Mouse (Mus musculus): ENCODE results near the gene Mrpl30. TPM values are rescaled to one million over a fixed set of nuclear protein-coding genes. Genes with fewer than 3 reads are reported as not detected.

Mrpl30 gene
- polyA plus RNA-seq, 1 experiment = 181 TPM

- no peaks in the 10 kb centered on the region for H3K79me2 ChIP-seq (ENCODE audit: control insufficient read depth, insufficient read depth)
- H3K27me3 ChIP-seq (ENCODE audit: control insufficient read depth, insufficient read depth, insufficient read length) = peaks cover 7% of the 10 kb centered on the region
- H3K36me3 ChIP-seq (ENCODE audit: control insufficient read depth, insufficient read depth) = no peaks in the 10 kb centered on the region
- TF ChIP-seq SRF (IDR thresholded peaks at IDR 0.05; ENCODE audit: control insufficient read depth, insufficient read length, low read depth) = no peak
- no peak for TF ChIP-seq REST (IDR thresholded peaks at IDR 0.05; ENCODE audit: insufficient read depth, insufficient read length)
- TF ChIP-seq MAX (IDR thresholded peaks at IDR 0.05; ENCODE audit: low read depth) = no peak
- no peak for TF ChIP-seq MYOG (IDR thresholded peaks at IDR 0.05; ENCODE audit: control insufficient read depth in 1 of 3, insufficient read depth in 1 of 3, insufficient read length in 2 of 3, low read depth in 2 of 3)
- no peak for TF ChIP-seq TCF12 (IDR thresholded peaks at IDR 0.05; ENCODE audit: insufficient read depth, poor library complexity, severe bottlenecking)
- no peak for TF ChIP-seq CEBPB (IDR thresholded peaks at IDR 0.05; ENCODE audit: insufficient read depth, poor library complexity, severe bottlenecking)
- TF ChIP-seq POLR2AphosphoS2 (IDR thresholded peaks at IDR 0.05; ENCODE audit: insufficient read length, low read depth) = no peak
- TF ChIP-seq POLR2A (IDR thresholded peaks at IDR 0.05; ENCODE audit: insufficient read length, low read depth) = no peak
- TF ChIP-seq USF1 (IDR thresholded peaks at IDR 0.05; ENCODE audit: low read depth) = no peak
- no peak for TF ChIP-seq MYOD1 (IDR thresholded peaks at IDR 0.05; ENCODE audit: control insufficient read depth in 1 of 3, insufficient read length in 2 of 3, low read depth in 2 of 3)
- no peak for TF ChIP-seq TCF3 (IDR thresholded peaks at IDR 0.05; ENCODE audit: insufficient read length, low read depth)
- TF ChIP-seq E2F4 (IDR thresholded peaks at IDR 0.05; ENCODE audit: insufficient read depth) = no peak
- H3ac ChIP-seq (ENCODE audit: control insufficient read depth, insufficient read length) = no peak overlapping the region
- no peak overlapping the region for H3K4me3 ChIP-seq
- no peak overlapping the region for H3K4me2 ChIP-seq (ENCODE audit: low read depth)
Measured at GRCm38 (mm10) chr1:37922536-37922935, 32.3 kb downstream of the Mrpl30 start.

GRCm38 (mm10) chr1:37925971-37926370 lies 35.7 kb downstream of the Mrpl30 start:
- Histone ChIP-seq H3K79me2 (ENCODE audit: control insufficient read depth, insufficient read depth) (no peaks in the 10 kb centered on the region), H3K27me3 (ENCODE audit: control insufficient read depth, insufficient read depth, insufficient read length) (peaks cover 7% of the 10 kb centered on the region), H3ac (ENCODE audit: control insufficient read depth, insufficient read length) (no peak overlapping the region), H3K4me3 (no peak overlapping the region), H3K36me3 (ENCODE audit: control insufficient read depth, insufficient read depth) (no peaks in the 10 kb centered on the region), H3K4me2 (ENCODE audit: low read depth) (no peak overlapping the region)
- TF ChIP-seq TCF12 (IDR thresholded peaks at IDR 0.05; ENCODE audit: insufficient read depth, poor library complexity, severe bottlenecking) = no peak
- no peak for TF ChIP-seq E2F4 (IDR thresholded peaks at IDR 0.05; ENCODE audit: insufficient read depth)
- TF ChIP-seq SRF (IDR thresholded peaks at IDR 0.05; ENCODE audit: control insufficient read depth, insufficient read length, low read depth) = no peak
- TF ChIP-seq MYOD1 (IDR thresholded peaks at IDR 0.05; ENCODE audit: control insufficient read depth in 1 of 3, insufficient read length in 2 of 3, low read depth in 2 of 3) = no peak
- TF ChIP-seq POLR2A (IDR thresholded peaks at IDR 0.05; ENCODE audit: insufficient read length, low read depth) = no peak
- TF ChIP-seq POLR2AphosphoS2 (IDR thresholded peaks at IDR 0.05; ENCODE audit: insufficient read length, low read depth) = no peak
- no peak for TF ChIP-seq MAX (IDR thresholded peaks at IDR 0.05; ENCODE audit: low read depth)
- TF ChIP-seq USF1 (IDR thresholded peaks at IDR 0.05; ENCODE audit: low read depth) = no peak
- no peak for TF ChIP-seq TCF3 (IDR thresholded peaks at IDR 0.05; ENCODE audit: insufficient read length, low read depth)
- no peak for TF ChIP-seq MYOG (IDR thresholded peaks at IDR 0.05; ENCODE audit: control insufficient read depth in 1 of 3, insufficient read depth in 1 of 3, insufficient read length in 2 of 3, low read depth in 2 of 3)
- TF ChIP-seq REST (IDR thresholded peaks at IDR 0.05; ENCODE audit: insufficient read depth, insufficient read length) = no peak
- no peak for TF ChIP-seq CEBPB (IDR thresholded peaks at IDR 0.05; ENCODE audit: insufficient read depth, poor library complexity, severe bottlenecking)

- Histone ChIP-seq H3K4me2 (ENCODE audit: low read depth) (no peak overlapping the region), H3ac (ENCODE audit: control insufficient read depth, insufficient read length) (no peak overlapping the region), H3K36me3 (ENCODE audit: control insufficient read depth, insufficient read depth) (no peaks in the 10 kb centered on the region), H3K27me3 (ENCODE audit: control insufficient read depth, insufficient read depth, insufficient read length) (no peaks in the 10 kb centered on the region), H3K79me2 (ENCODE audit: control insufficient read depth, insufficient read depth) (no peaks in the 10 kb centered on the region), H3K4me3 (no peak overlapping the region)
- no peak for TF ChIP-seq POLR2A (IDR thresholded peaks at IDR 0.05; ENCODE audit: insufficient read length, low read depth)
Measured at GRCm38 (mm10) chr1:37931806-37932205, 41.5 kb downstream of the Mrpl30 start.

Other genes with a start within 250 kb of the Mrpl30 start
- gene 2010300C02Rik, start 170.4 kb upstream of the Mrpl30 start, polyA plus RNA-seq (2012; fragmentation: generic; extraction: Trizol) = not detected
- gene Tsga10, start 24.0 kb upstream of the Mrpl30 start, polyA plus RNA-seq (2012; fragmentation: generic; extraction: Trizol) = 1.7 TPM
- gene Lipt1, start 18.7 kb upstream of the Mrpl30 start, polyA plus RNA-seq (2012; fragmentation: generic; extraction: Trizol) = 8.3 TPM
- gene Mitd1, start 66 bp upstream of the Mrpl30 start, polyA plus RNA-seq (2012; fragmentation: generic; extraction: Trizol) = 3.9 TPM
- not detected for gene Lyg2, start 26.0 kb downstream of the Mrpl30 start, polyA plus RNA-seq (2012; fragmentation: generic; extraction: Trizol)
- gene Lyg1, start 67.3 kb downstream of the Mrpl30 start, polyA plus RNA-seq (2012; fragmentation: generic; extraction: Trizol) = not detected
- gene Txndc9, start 107.4 kb downstream of the Mrpl30 start, polyA plus RNA-seq (2012; fragmentation: generic; extraction: Trizol) = 35.5 TPM
- gene Eif5b, start 107.5 kb downstream of the Mrpl30 start, polyA plus RNA-seq (2012; fragmentation: generic; extraction: Trizol) = 16.2 TPM
- 4.4 TPM for gene Rev1, start 239.3 kb downstream of the Mrpl30 start, polyA plus RNA-seq (2012; fragmentation: generic; extraction: Trizol)

All from myocyte (in vitro differentiated cells).